Mouse (Mus musculus): ENCODE results near the gene Polr2e. TPM values are rescaled to one million over a fixed set of nuclear protein-coding genes. Genes with fewer than 3 reads are reported as not detected.
"Not testable (repeated sequence)": the region's sequence is repeated elsewhere in the genome, so short reads cannot be mapped to it uniquely, and the experiment has no call there.

Gene Polr2e
- total RNA-seq, 1 experiment from 2014 or later: 146 TPM

DNA sequence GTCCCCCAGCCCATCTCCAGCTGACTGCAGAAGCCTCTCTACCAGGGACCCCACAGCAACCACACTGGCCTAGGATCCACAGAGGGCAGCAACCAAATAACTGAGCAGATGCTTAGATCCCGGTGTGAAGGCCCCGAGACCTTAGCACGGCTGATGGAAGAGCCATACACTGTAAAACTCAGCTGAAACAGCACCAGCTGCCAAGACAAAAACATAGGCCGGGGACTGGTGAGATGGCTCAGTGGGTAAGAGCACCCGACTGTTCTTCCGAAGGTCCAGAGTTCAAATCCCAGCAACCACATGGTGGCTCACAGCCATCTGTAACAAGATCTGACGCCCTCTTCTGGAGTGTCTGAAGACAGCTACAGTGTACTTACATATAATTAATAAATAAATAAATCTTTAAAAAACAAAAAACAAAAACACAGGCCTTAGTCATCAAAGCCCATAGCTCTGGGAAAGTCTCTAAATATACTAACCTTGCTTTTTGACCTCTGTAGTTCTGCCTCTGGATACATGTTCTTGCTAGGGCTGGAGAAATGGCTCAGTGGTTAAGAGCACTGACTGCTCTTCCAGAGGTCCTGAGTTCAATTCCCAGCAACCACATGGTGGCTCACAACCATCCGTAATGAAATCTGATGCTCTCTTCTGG lies 1.9 kb upstream of the Polr2e start:
- not testable (repeated sequence) for ATAC-seq (replicated peaks; ENCODE audit: low read depth, poor library complexity, severe bottlenecking)

- ATAC-seq (replicated peaks; ENCODE audit: low read depth, poor library complexity, severe bottlenecking): no peak
Observed at GRCm38 (mm10) chr10:80036832-80037231, 2.8 kb downstream of the Polr2e start.

DNA sequence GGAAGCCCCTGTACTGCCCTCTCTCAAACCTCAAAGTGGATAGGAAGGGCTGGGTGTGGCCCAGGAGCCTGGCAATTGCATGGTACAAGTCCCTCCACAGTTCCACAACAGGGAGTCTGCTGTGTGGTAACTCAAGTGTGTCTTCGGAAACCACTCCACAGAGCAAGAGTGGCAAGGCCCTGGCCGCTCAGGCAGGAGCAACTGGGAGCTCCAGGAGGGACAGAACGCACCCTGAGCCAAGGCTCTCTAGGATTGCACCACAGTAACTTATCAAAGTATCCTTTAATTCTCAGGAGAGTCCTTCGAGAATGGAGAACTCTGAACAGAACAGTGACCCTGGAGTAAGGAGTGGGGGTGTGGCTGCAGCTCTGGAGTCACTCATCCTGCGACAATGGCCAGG lies 3.9 kb downstream of the Polr2e start:
- no peak for ATAC-seq (replicated peaks; ENCODE audit: low read depth, poor library complexity, severe bottlenecking)

DNA sequence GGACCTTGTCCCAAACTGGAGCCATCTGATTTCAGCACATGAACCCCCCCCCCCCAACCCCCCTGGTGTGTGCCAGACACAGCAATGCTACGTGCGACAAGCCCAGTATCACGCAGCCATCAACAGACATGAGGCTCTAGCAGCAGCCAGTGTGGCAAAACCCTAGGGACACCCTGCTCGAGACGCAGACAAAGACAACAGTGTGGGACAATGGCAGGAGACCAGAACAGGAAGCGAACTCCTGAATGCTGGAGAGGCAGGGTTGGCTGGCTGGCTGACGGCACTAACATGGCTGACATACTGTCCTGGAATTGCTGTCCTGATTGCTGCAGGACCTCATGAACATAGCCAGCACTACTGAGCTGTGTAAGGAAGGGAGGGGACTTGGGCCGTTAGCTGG lies 4.4 kb downstream of the Polr2e start:
- ATAC-seq (replicated peaks; ENCODE audit: low read depth, poor library complexity, severe bottlenecking): no peak

GRCm38 (mm10) chr10:80033511-80034391 lies 5.8 kb downstream of the Polr2e start:
- peak; percentile 31; the same call in 1 of the 2 replicates for ATAC-seq (replicated peaks; ENCODE audit: low read depth, poor library complexity, severe bottlenecking)

GRCm38 (mm10) chr10:80032799-80033480 lies 6.7 kb downstream of the Polr2e start:
- peak; percentile 75 for ATAC-seq (replicated peaks; ENCODE audit: low read depth, poor library complexity, severe bottlenecking)

DNA sequence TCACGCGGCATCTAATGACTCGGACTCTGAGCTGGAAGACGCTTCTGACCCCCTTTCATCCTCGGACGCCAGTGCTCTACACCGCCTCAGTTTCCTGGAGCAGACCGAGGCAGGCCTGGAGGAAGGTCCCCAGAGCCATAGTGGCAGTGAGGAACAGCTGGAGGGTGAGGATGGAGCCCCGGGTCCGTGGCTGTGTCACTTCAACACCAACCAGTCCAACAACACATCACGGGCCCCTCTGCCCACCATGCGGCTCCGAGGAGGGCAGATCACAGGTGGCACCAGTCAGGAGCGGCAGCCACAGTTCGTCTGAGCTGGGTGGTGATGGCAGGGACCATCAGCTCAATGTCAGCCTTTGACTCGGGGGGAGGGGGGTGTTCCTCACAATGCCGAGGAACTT lies 8.9 kb downstream of the Polr2e start:
- ATAC-seq (replicated peaks; ENCODE audit: low read depth, poor library complexity, severe bottlenecking): no peak

GRCm38 (mm10) chr10:80030191-80030590 lies 9.4 kb downstream of the Polr2e start:
- peak; percentile 19 for ATAC-seq (replicated peaks; ENCODE audit: low read depth, poor library complexity, severe bottlenecking)

GRCm38 (mm10) chr10:80028521-80028846 lies 11.1 kb downstream of the Polr2e start:
- no peak for ATAC-seq (replicated peaks; ENCODE audit: low read depth, poor library complexity, severe bottlenecking)

GRCm38 (mm10) chr10:80027681-80028520 lies 11.7 kb downstream of the Polr2e start:
- ATAC-seq (replicated peaks; ENCODE audit: low read depth, poor library complexity, severe bottlenecking): no peak

- ATAC-seq (replicated peaks; ENCODE audit: low read depth, poor library complexity, severe bottlenecking): peak; percentile 35
Observed at GRCm38 (mm10) chr10:80025889-80026288, 13.7 kb downstream of the Polr2e start.

DNA sequence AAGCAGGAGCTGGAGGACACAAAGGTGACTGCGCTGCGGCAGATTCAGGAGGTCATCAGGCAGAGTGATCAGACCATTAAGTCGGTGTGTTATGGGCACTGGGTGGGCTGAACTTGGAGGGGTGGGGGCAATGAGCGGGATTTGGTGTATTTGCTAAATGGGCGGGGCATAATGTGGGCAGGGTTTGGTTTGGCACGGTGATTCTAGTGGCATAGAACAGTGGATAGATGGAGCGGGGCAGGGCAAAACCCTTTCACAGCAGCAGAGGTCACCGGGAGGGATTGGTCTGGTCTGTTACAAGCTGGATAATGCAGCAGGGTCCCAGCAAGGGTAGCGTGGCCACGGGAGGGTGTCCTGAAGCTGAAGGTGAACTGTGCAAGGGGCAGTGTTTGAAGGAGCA lies 14.1 kb downstream of the Polr2e start:
- ATAC-seq (replicated peaks; ENCODE audit: low read depth, poor library complexity, severe bottlenecking): no peak

DNA sequence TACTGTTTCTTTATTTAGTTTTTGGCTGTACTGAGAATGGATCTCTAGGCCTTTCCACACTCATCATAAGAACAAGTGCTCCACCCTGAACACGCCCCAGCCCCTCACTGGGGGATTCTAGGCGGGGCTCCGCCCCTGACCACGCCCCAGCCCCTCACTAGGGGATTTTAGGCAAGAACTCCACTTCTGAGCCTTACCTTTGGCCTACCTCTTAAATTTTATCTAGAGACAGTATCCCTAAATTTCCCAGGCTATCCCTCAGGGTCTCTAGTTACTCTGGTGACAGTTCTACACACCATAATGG lies 14.6 kb downstream of the Polr2e start:
- no peak for ATAC-seq (replicated peaks; ENCODE audit: low read depth, poor library complexity, severe bottlenecking)

DNA sequence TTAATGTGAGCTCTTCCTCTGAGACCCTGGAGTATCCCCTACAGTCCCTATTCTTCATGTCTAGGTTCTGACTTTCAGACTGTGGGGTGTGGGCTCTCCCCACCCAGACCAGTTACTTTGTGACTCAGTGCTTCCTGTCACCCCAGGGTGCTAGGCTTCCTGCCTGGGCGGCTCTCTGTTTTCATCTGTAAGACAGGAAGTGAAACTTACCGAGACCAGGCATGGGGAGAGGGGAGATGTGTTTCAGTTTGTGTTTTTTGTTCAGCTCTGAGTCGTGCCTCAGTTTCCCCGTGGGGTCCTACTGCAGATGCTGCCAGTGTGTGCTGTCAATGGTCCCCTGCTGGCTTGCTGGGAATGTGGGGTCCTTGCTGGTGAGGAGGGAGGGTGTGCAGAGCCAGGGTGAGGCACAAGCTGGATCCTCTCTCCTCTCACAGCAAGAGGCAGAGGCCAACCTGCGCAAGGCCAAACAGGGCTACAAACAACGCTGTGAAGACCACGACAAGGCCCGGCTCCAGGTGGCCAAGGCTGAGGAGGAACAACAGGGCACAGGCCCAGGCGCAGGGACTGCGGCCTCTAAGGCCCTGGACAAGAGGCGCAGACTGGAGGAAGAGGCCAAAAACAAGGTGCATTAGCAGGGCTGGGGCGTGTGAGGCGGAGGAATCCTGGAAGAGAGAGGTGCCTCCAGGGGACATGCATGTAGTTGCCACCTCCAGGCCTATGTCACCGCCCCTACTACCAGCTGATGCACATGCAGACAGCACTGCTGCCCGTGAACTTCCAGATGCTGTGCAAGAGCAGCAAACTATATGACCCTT lies 15.2 kb downstream of the Polr2e start:
- ATAC-seq (replicated peaks; ENCODE audit: low read depth, poor library complexity, severe bottlenecking): peak; percentile 45

DNA sequence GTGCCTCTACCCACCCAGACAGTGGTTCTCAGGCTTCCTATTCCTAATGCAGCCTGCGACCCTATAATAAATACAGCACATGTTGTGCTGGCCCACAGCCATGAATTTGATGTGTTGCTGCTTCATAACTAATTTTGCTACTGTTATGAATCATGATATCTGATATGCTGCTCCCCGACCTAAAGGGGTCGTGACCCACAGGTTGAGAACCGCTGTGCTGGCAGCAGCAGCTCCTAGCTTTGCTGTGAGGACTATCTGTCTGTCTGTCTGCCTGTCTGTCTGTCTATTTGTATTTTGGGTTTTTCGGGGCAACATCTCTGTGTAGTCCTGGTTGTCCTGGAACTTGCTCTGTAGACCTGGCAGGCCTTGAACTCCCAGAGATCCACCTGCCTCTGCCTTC lies 15.8 kb downstream of the Polr2e start:
- no peak for ATAC-seq (replicated peaks; ENCODE audit: low read depth, poor library complexity, severe bottlenecking)

- ATAC-seq (replicated peaks; ENCODE audit: low read depth, poor library complexity, severe bottlenecking): no peak
Observed at GRCm38 (mm10) chr10:80022806-80023205, 16.8 kb downstream of the Polr2e start.

DNA sequence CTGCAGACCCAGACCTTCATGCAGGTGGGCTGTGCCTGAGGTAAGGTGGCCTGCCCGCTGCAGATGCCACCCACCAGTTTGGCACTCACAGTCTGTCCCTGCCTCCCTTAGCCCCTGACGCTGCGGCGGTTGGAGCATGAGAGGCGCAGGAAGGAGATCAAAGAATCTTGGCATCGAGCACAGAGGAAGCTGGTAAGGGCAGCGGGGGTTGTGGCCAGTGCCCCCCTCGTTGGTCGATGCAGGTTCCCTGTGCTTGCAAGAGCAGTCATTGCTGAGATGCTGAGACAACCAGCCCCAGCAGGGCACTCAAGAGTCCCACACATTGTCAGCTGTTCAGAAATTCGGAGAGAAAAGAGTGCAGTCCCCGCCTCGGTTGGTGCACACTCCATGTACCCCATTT lies 17.4 kb downstream of the Polr2e start:
- peak; percentile 23 for ATAC-seq (replicated peaks; ENCODE audit: low read depth, poor library complexity, severe bottlenecking)

GRCm38 (mm10) chr10:80021320-80021641 lies 18.3 kb downstream of the Polr2e start:
- no peak for ATAC-seq (replicated peaks; ENCODE audit: low read depth, poor library complexity, severe bottlenecking)

GRCm38 (mm10) chr10:80020603-80021319 lies 18.8 kb downstream of the Polr2e start:
- ATAC-seq (replicated peaks; ENCODE audit: low read depth, poor library complexity, severe bottlenecking): no peak

All from common myeloid progenitor, adult 5-6 weeks (primary cell).